Mouse (Mus musculus) hindbrain, embryonic 12.5 days (tissue): ENCODE measurements at regions not wholly inside any gene's neighbourhood (a gene's known extent, or its start where the extent isn't known, plus 50 kb on each side); places are given as distances from the start of the nearest gene placed in this dataset.

ENCODE experiments used
- ATAC-seq: fragments of 200-750 bp; cut with Nextera tagmentation; 2 replicates; pipeline ENCODE4 v1.8.0; 2017; ENCODE audit warnings: moderate TSS enrichment; ENCODE audit not compliant: low FRiP score
- H3K27ac ChIP-seq: fragments of 300-500 bp; sonication (generic); 2 replicates; pipeline ENCODE4 v1.5.1; 2016; ENCODE audit warnings: mild to moderate bottlenecking
- H3K27me3 ChIP-seq: fragments of 300-500 bp; sonication (generic); 2 replicates; pipeline ENCODE4 v1.6.1; 2016; ENCODE audit warnings: mild to moderate bottlenecking
- H3K36me3 ChIP-seq: fragments of 300-500 bp; sonication (generic); 2 replicates; pipeline ENCODE4 v1.6.1; 2016; ENCODE audit warnings: mild to moderate bottlenecking
- H3K4me1 ChIP-seq: fragments of 300-500 bp; sonication (generic); 2 replicates; pipeline ENCODE4 v1.6.1; 2016
- H3K4me2 ChIP-seq: fragments of 300-500 bp; sonication (generic); replicated peaks from 2 replicates; pipeline ENCODE4 v1.6.1; 2016; ENCODE audit warnings: mild to moderate bottlenecking
- H3K4me3 ChIP-seq: fragments of 300-500 bp; sonication (generic); 2 replicates; pipeline ENCODE4 v1.5.1; 2016; ENCODE audit warnings: mild to moderate bottlenecking
- H3K9ac ChIP-seq: fragments of 300-500 bp; sonication (generic); 2 replicates; pipeline ENCODE4 v1.6.1; 2016; ENCODE audit warnings: mild to moderate bottlenecking, moderate library complexity
- H3K9me3 ChIP-seq: fragments of 300-500 bp; sonication (generic); replicated peaks from 2 replicates; pipeline ENCODE4 v1.6.1; 2016; ENCODE audit warnings: mild to moderate bottlenecking
- WGBS: fragments of 180-500 bp; shearing (Covaris S2); methylation state at CpG from one replicate; pipeline ENCODE4 v1.1.7; 2016; 5-methylcytosine and 5-hydroxymethylcytosine counted together

DNA sequence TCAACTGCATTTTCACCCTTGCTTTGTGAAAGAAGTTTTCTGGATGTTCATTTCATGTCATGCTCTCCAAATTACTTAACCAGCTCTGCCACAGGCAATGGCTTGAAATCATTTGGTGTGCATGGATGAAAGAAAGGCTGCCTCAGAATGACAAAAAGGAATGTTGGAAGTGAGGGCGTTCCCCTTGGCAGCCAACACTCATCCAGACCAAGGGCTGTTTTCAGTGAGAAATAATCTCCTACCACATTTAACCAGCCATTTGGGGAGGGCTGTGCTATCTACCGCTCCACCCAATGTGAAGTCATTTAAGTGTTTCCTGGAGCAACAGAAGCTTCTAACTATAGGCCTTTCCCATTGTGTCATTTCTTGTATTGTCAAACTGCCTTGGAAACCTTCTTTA lies 650.8 kb downstream of the Fat4 start:
- 87% methylated on average over 2 of the region's 2 CpGs for WGBS
- no peaks in the 10 kb centered on the region for H3K9me3 ChIP-seq
- no peak for ATAC-seq
- no peaks in the 10 kb centered on the region for H3K36me3 ChIP-seq
- no peaks in the 10 kb centered on the region for H3K4me1 ChIP-seq
- H3K27me3 ChIP-seq = no peaks in the 10 kb centered on the region
- no peak overlapping the region for H3K9ac ChIP-seq
- H3K4me2 ChIP-seq = no peak overlapping the region
- no peak overlapping the region for H3K4me3 ChIP-seq
- H3K27ac ChIP-seq = no peak overlapping the region

DNA sequence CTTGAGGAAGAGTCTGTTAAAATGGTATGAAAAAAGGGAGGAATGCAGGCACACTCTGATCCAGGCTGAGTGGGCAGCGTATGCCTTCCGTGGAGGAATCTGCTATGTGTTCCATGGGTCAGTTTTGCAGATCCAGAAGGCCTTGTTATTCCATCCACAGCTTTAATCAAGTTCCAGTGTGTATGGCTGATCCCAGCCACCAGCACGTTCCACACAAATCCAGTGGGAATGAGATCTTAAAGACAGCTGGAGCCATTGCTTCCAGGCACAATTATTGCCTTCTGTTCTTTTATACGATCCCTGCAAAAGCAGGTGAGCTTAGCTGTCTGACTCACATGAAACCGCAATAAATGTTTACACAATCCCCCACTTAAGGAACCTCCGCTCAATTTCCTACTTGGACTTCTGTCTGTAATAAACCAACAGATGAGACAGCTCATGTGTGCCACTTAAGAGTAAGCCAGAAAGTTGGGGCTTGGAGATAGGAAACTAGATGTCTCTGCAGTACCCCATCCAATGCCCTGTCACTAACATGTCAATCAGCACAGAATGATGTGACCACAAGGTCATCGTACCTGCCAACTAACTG lies 653.9 kb downstream of the Fat4 start:
- no peak overlapping the region for H3K4me2 ChIP-seq
- 89% methylated on average over 7 of the region's 7 CpGs for WGBS
- H3K4me3 ChIP-seq = no peak overlapping the region
- H3K9me3 ChIP-seq = no peaks in the 10 kb centered on the region
- H3K27ac ChIP-seq = no peak overlapping the region
- no peak for ATAC-seq
- H3K9ac ChIP-seq = no peak overlapping the region
- no peaks in the 10 kb centered on the region for H3K36me3 ChIP-seq
- H3K27me3 ChIP-seq = no peaks in the 10 kb centered on the region
- no peaks in the 10 kb centered on the region for H3K4me1 ChIP-seq

DNA sequence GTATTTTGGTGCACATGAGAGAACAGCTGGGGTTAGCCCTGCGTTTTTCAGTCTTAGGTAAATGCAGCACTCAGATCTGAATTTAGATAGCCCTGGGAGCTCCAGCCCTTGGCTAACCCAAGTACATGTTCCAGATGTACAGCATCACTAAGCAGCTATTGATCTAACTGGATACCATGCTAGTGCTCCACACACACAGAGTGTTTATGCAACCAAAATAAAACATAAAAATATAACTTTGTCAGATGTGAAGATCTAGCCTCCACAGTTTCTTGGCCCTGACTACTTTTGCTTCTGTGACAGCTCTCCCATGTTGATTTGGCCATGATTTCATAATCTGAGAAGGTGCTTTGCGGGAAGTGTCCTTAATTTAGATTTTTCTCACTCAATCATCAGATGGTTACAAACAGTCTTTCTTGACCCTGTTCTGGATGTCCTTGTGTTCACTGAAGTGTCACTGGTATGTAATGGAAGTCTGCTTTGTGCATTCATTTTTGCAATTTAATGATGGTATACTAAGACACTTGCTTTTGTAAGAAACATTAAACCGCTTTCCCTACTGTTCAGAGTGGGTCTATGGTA lies 672.8 kb downstream of the Fat4 start:
- H3K9ac ChIP-seq = no peak overlapping the region
- H3K27me3 ChIP-seq = no peaks in the 10 kb centered on the region
- ATAC-seq = no peak
- H3K9me3 ChIP-seq = no peaks in the 10 kb centered on the region
- WGBS = 90% methylated on average over 3 of the region's 3 CpGs
- H3K4me3 ChIP-seq = no peak overlapping the region
- no peak overlapping the region for H3K27ac ChIP-seq
- no peaks in the 10 kb centered on the region for H3K4me1 ChIP-seq
- H3K4me2 ChIP-seq = no peak overlapping the region
- H3K36me3 ChIP-seq = no peaks in the 10 kb centered on the region

DNA sequence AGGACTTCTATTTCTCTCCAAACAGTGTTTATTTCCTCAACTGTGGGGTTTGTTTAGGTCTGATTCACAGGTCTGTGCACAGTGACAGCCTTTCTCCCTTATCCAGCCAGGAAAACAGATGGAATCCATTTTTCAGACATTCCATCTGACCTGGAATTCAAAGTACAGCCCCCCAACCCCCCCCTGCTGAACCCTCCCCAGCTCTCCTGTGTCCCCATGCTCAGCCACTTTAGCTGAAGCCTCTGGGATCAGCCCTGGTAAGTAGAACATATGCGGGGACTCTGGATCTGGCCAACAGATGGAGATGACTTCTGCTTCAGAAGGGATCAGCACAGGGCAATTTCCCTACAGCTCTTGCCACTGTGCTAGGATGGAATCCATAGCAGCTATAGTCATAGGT lies 674.2 kb downstream of the Fat4 start:
- no peaks in the 10 kb centered on the region for H3K4me1 ChIP-seq
- no peak overlapping the region for H3K4me3 ChIP-seq
- H3K9ac ChIP-seq = no peak overlapping the region
- 75% methylated on average over 1 of the region's 1 CpGs for WGBS
- no peaks in the 10 kb centered on the region for H3K9me3 ChIP-seq
- H3K27ac ChIP-seq = no peak overlapping the region
- no peak overlapping the region for H3K4me2 ChIP-seq
- no peaks in the 10 kb centered on the region for H3K27me3 ChIP-seq
- H3K36me3 ChIP-seq = no peaks in the 10 kb centered on the region
- ATAC-seq = no peak

DNA sequence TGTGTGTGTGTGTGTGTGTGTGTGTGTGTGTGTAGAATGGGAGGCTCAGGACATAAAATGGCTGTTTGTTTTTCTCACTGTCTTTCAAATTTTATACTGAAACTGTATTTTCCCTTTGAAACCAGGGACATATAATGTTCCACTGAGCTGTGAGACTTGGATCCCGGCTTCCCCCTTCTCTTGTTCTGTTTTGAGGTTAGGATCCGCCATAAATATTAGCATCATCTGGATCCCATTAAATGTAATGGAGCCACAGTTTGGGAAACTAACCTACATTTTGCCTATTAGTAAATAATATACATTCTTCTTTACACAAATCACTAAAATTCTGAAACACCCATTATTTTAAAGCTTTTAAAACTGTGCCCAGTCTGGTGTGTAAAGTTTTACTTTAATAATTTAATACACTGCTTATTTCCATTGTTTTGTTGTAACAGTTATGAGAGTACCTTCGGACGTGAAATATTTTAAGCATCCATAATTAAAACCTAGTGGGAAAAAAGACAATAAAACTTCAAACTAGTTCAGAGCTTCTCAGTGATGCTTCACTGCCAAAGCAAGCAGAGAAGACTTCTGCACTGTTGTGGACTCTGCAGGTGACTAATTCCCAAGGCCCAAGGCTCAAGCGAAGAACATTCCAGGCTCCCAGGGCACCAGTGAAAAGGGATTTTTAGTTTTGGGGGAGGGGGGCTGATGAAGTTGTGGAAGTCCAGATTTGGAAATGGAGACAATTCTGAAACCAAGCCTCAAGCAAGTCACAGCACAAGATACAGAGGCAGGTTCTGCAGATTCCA lies 684.9 kb downstream of the Fat4 start:
- Histone ChIP-seq H3K27me3 (no peaks in the 10 kb centered on the region), H3K9ac (no peak overlapping the region), H3K9me3 (no peaks in the 10 kb centered on the region), H3K4me3 (no peak overlapping the region), H3K27ac (no peak overlapping the region), H3K4me2 (no peak overlapping the region), H3K4me1 (no peaks in the 10 kb centered on the region), H3K36me3 (no peaks in the 10 kb centered on the region)
- WGBS = 72% methylated on average over 5 of the region's 5 CpGs
- ATAC-seq = no peak

DNA sequence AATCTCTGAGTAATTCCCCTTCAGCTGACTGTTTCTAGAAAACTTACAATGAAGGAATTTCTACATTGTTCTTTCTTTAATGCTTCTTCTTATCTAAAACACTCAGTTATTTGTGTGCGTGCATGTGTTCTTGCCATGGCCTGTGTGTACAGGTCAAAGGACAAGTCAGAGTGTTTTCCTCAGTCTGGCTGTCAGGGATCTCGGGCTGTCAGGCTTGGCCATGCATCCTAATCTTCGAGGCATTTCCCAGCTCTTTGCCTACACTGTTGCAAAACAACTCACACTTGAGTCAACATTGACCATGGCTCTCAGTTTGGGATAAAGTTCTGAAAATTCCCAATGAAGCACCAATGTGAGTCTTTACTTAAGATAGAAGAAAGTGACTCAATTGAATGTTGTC lies 688.5 kb downstream of the Fat4 start:
- whole genome bisulfite sequencing = 71% methylated on average over 3 of the region's 3 CpGs
- no peaks in the 10 kb centered on the region for H3K36me3 ChIP-seq
- no peak overlapping the region for H3K4me2 ChIP-seq
- H3K4me3 ChIP-seq = no peak overlapping the region
- H3K27ac ChIP-seq = no peak overlapping the region
- no peak for ATAC-seq
- H3K4me1 ChIP-seq = no peaks in the 10 kb centered on the region
- H3K9me3 ChIP-seq = no peaks in the 10 kb centered on the region
- no peak overlapping the region for H3K9ac ChIP-seq
- no peaks in the 10 kb centered on the region for H3K27me3 ChIP-seq

DNA sequence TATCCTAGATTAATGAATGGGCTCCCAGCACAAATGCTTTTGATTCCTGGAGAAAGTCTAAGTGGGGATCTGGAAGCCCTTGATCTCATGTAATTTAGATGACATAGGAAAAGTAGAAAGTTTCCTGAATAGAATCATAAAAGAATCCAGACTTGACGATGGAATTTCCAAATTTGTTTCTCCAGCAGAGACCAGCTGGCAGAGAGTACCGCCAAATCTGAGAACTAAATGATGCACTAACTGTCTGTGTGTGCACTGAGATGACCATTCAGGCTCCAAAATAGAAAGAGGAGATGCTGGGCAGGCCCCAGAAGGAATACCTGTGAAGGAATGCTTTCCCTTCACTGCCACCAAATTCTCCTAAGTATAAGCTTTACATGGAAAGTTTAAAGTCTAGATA lies 704.6 kb downstream of the Fat4 start:
- no peaks in the 10 kb centered on the region for H3K27me3 ChIP-seq
- no peak overlapping the region for H3K27ac ChIP-seq
- no peaks in the 10 kb centered on the region for H3K36me3 ChIP-seq
- no peaks in the 10 kb centered on the region for H3K9me3 ChIP-seq
- no peak overlapping the region for H3K4me3 ChIP-seq
- H3K4me1 ChIP-seq = no peaks in the 10 kb centered on the region
- 85% methylated on average over 2 of the region's 2 CpGs for WGBS
- no peak overlapping the region for H3K4me2 ChIP-seq
- no peak for ATAC-seq
- no peak overlapping the region for H3K9ac ChIP-seq

DNA sequence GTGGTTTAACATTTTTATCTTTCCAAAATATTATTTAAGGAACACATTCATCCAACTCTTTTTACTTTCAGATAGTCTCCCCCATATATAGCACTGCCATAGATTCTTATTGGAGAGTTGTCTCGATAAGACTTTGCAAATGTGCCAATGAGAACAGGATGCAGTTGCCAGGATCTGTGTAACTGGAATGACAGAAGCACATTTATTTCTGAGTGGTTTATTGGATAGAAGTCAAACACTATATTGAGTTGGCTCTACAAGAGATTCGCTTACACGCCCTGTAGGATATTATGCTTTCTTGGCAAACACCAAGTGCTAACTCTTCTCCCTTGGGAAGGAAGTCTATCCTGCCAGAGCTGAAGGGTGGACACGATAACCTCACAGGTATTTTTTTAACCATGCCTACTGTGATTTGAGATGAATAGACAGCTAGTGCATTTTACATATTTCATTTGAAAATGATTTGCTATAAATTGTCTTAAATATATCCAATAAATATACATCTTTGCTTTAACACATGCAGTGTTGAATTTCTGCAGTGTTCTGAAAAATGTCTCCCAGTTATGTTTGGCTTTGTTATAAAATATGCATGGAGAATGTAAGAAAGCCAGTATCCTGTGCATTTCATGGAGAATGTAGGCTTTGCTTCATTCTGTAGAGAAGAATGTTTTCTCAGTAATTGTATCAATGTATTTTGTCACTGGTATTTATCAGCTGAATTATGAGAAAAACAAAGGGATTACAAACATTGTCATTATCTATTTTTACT lies 705.8 kb downstream of the Fat4 start:
- no peaks in the 10 kb centered on the region for H3K36me3 ChIP-seq
- ATAC-seq = no peak
- H3K4me3 ChIP-seq = no peak overlapping the region
- H3K4me2 ChIP-seq = no peak overlapping the region
- H3K27me3 ChIP-seq = no peaks in the 10 kb centered on the region
- no peak overlapping the region for H3K9ac ChIP-seq
- H3K27ac ChIP-seq = no peak overlapping the region
- H3K9me3 ChIP-seq = no peaks in the 10 kb centered on the region
- no peaks in the 10 kb centered on the region for H3K4me1 ChIP-seq
- 89% methylated on average over 4 of the region's 4 CpGs for WGBS

DNA sequence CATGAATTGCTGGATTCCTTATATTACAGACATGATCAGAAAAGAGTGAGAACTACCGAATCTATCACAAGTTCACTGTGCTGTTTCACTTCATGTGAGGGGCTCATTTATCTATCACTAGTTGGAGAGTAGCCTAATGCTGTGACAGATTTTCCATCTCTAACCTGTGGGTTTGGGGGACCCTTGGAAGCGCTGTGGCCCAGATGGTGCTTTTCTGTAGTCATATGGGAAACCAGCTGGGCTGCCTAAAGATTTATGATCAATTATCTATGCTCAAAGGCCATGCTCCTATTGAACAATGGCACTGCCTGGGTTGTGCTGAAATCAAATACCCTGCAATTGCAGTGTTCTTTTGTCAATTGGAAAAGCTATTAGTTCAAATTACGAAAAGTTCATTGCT lies 723.2 kb downstream of the Fat4 start:
- H3K4me2 ChIP-seq = no peak overlapping the region
- H3K9ac ChIP-seq = no peak overlapping the region
- H3K27ac ChIP-seq = no peak overlapping the region
- H3K4me3 ChIP-seq = no peak overlapping the region
- no peaks in the 10 kb centered on the region for H3K36me3 ChIP-seq
- WGBS = 59% methylated on average over 3 of the region's 3 CpGs
- H3K4me1 ChIP-seq = no peaks in the 10 kb centered on the region
- H3K9me3 ChIP-seq = no peaks in the 10 kb centered on the region
- peak; percentile 75 for ATAC-seq
- no peaks in the 10 kb centered on the region for H3K27me3 ChIP-seq

DNA sequence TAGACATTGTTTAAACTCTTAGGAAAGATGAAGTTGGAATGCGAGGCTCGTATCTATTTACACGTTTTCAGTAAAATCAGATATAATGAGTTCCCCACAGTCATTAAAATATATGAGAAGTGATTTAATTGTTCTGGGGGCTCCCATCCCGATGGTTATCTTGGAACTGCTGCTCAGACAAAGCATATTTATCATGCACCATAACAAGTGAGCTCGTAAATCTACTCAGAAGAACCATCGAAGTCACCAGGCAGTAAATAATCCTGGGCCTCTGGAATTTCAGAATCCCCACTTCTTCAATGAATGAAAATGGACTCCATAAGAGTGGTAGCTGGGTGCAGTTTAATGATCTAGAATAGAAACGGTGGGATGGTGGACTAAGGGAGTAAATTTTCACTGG lies 725.7 kb downstream of the Fat4 start:
- no peaks in the 10 kb centered on the region for H3K9me3 ChIP-seq
- no peak overlapping the region for H3K4me3 ChIP-seq
- H3K4me1 ChIP-seq = no peaks in the 10 kb centered on the region
- H3K9ac ChIP-seq = no peak overlapping the region
- H3K4me2 ChIP-seq = no peak overlapping the region
- no peak for ATAC-seq
- 70% methylated on average over 7 of the region's 7 CpGs for WGBS
- no peaks in the 10 kb centered on the region for H3K27me3 ChIP-seq
- H3K36me3 ChIP-seq = no peaks in the 10 kb centered on the region
- no peak overlapping the region for H3K27ac ChIP-seq

DNA sequence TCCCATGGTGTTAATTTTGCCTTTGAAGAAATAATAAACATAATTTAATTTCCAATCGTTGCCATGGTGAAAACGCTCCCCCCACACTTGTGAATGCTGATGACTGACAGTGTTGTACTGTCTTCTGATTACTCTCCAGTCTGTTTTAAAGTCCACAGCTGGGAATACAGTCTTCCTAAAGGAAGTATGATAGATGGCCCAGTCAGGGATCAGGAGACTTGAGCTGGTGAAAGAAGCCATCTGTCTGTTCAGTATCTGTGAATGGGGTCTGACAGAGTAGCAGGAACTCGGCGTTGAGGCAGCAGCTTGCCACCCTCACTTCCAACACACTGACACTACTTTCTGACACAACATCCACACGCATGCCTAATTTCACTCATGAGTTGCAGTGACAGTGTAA lies 751.2 kb downstream of the Fat4 start:
- H3K27ac ChIP-seq = no peak overlapping the region
- no peaks in the 10 kb centered on the region for H3K27me3 ChIP-seq
- H3K4me2 ChIP-seq = no peak overlapping the region
- no peaks in the 10 kb centered on the region for H3K9me3 ChIP-seq
- 65% methylated on average over 5 of the region's 5 CpGs for WGBS
- no peaks in the 10 kb centered on the region for H3K36me3 ChIP-seq
- no peak overlapping the region for H3K4me3 ChIP-seq
- no peak overlapping the region for H3K9ac ChIP-seq
- ATAC-seq = no peak
- H3K4me1 ChIP-seq = no peaks in the 10 kb centered on the region

DNA sequence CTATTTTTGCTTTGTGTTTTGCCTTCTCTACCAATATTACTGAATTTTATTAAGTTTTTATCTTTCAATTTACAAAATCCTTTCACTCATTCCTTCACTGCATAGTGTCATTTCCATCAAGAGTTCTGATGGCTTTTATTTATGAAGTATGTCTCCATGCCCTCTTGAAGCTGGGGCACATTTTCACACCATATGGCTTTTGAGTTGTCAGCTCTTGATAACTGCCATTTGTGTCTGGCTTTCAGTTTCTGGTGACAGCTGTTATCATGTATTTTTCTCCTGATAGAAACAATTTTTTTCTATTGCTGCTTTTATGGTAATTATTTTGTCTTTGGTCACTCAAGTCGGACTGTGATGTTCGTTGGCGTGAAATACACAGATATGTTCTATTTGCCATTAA lies 756.5 kb downstream of the Fat4 start:
- H3K27ac ChIP-seq = no peak overlapping the region
- no peak overlapping the region for H3K9ac ChIP-seq
- no peak overlapping the region for H3K4me3 ChIP-seq
- WGBS = 83% methylated on average over 3 of the region's 3 CpGs
- H3K9me3 ChIP-seq = no peaks in the 10 kb centered on the region
- no peak overlapping the region for H3K4me2 ChIP-seq
- no peaks in the 10 kb centered on the region for H3K27me3 ChIP-seq
- H3K36me3 ChIP-seq = no peaks in the 10 kb centered on the region
- ATAC-seq = no peak
- no peaks in the 10 kb centered on the region for H3K4me1 ChIP-seq
